Mouse (Mus musculus) C2C12 (cell line): ENCODE measurements around the gene Gm21985. TPM values are rescaled to one million over a fixed set of nuclear protein-coding genes. Genes with fewer than 3 reads are reported as not detected.

Experiments used
- H3K27me3 ChIP-seq: one replicate; pipeline ENCODE4 v1.6.1; 2011; ENCODE audit not compliant: control insufficient read depth, insufficient read depth, insufficient read length
- H3K36me3 ChIP-seq: one replicate; pipeline ENCODE4 v1.6.1; 2011; ENCODE audit not compliant: control insufficient read depth, insufficient read depth
- H3K4me3 ChIP-seq: one replicate; pipeline ENCODE4 v1.5.1; 2011; ENCODE audit warnings: mild to moderate bottlenecking, control low read depth; ENCODE audit not compliant: poor library complexity, insufficient read depth, severe bottlenecking
- H3K79me2 ChIP-seq: one replicate; pipeline ENCODE4 v1.6.1; 2011; ENCODE audit not compliant: control insufficient read depth, insufficient read depth
- H3K79me3 ChIP-seq: one replicate; pipeline ENCODE4 v1.6.1; 2011; ENCODE audit warnings: low read depth, control low read depth
- H3ac ChIP-seq: one replicate; pipeline ENCODE3; 2011; ENCODE audit warnings: low read depth; ENCODE audit not compliant: control insufficient read depth, insufficient read length
- CEBPB ChIP-seq: IDR thresholded peaks from one replicate; pipeline ENCODE4 v1.6.1; 2011; ENCODE audit warnings: low read depth, mild to moderate bottlenecking, control low read depth, moderate library complexity
- CTCF ChIP-seq: IDR thresholded peaks from one replicate; pipeline ENCODE4 v1.5.1; 2011; ENCODE audit not compliant: control insufficient read depth, insufficient read depth, insufficient read length
- FOSL1 ChIP-seq: IDR thresholded peaks from one replicate; pipeline ENCODE4 v1.8.0; 2011; ENCODE audit warnings: mild to moderate bottlenecking, low read length; ENCODE audit not compliant: poor library complexity, insufficient read depth, severe bottlenecking
- MAX ChIP-seq: IDR thresholded peaks from one replicate; pipeline ENCODE4 v1.6.1; 2011; ENCODE audit warnings: mild to moderate bottlenecking, control low read depth
- MYOD1 ChIP-seq: IDR thresholded peaks from one replicate; pipeline ENCODE4 v1.6.1; 2011; ENCODE audit warnings: low read depth; ENCODE audit not compliant: control insufficient read depth, insufficient read length
- MYOG ChIP-seq: IDR thresholded peaks from one replicate; pipeline ENCODE4 v1.6.1; 2011; ENCODE audit not compliant: control insufficient read depth, insufficient read length; ENCODE audit errors: extremely low read depth
- USF1 ChIP-seq: IDR thresholded peaks from one replicate; pipeline ENCODE4 v1.6.1; 2011; ENCODE audit warnings: low read depth, mild to moderate bottlenecking, control low read depth, moderate library complexity
- polyA plus RNA-seq: library from polyadenylated mRNA; unstranded; fragments of >200 nt; fragmentation: generic; extraction: Trizol; gene quantifications from one replicate; pipeline ENCODE4 v1.2.1, GENCODE M21; 2012; ENCODE audit warnings: missing spikeins

Gm21985 gene
- polyA plus RNA-seq, 1 experiment: not detected

- no peak overlapping the region for H3K4me3 ChIP-seq
- peaks cover 16% of the 10 kb centered on the region for H3K36me3 ChIP-seq
- no peaks in the 10 kb centered on the region for H3K79me3 ChIP-seq
- TF ChIP-seq MAX (no peak), MYOD1 (no peak), FOSL1 (no peak), MYOG (no peak), USF1 (no peak), CTCF (no peak), CEBPB (no peak)
- no peak overlapping the region for H3ac ChIP-seq
- no peaks in the 10 kb centered on the region for H3K27me3 ChIP-seq
- no peaks in the 10 kb centered on the region for H3K79me2 ChIP-seq
Measured at GRCm38 (mm10) chr2:112341117-112341516, 75.0 kb downstream of the Gm21985 start.

DNA sequence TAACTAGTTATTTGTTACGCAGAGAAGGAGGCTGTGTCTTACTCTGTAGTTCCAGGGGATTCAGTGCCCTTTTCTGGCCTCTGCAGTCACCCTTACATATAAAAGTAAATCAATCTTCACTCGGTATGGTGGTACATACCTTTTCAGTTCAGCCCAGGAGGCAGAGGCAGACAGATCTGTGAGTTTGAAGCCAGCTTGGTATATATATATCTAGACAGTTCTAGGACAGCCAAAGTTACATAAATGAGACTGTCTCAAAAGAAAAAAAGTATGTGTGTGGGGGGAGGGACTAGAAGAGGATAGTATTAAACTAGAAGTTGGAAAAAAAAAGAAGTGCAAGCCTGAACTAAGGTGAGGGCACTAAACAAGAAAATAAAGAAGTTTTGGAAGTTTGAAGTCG is 82.1 kb downstream of the Gm21985 start:
- no peaks in the 10 kb centered on the region for H3K79me2 ChIP-seq
- no peaks in the 10 kb centered on the region for H3K27me3 ChIP-seq
- no peaks in the 10 kb centered on the region for H3K79me3 ChIP-seq
- no peak overlapping the region for H3ac ChIP-seq
- TF ChIP-seq MYOD1: no peak
- no peak for TF ChIP-seq USF1
- no peak for TF ChIP-seq MAX
- TF ChIP-seq FOSL1: no peak
- no peaks in the 10 kb centered on the region for H3K36me3 ChIP-seq
- H3K4me3 ChIP-seq: no peak overlapping the region

DNA sequence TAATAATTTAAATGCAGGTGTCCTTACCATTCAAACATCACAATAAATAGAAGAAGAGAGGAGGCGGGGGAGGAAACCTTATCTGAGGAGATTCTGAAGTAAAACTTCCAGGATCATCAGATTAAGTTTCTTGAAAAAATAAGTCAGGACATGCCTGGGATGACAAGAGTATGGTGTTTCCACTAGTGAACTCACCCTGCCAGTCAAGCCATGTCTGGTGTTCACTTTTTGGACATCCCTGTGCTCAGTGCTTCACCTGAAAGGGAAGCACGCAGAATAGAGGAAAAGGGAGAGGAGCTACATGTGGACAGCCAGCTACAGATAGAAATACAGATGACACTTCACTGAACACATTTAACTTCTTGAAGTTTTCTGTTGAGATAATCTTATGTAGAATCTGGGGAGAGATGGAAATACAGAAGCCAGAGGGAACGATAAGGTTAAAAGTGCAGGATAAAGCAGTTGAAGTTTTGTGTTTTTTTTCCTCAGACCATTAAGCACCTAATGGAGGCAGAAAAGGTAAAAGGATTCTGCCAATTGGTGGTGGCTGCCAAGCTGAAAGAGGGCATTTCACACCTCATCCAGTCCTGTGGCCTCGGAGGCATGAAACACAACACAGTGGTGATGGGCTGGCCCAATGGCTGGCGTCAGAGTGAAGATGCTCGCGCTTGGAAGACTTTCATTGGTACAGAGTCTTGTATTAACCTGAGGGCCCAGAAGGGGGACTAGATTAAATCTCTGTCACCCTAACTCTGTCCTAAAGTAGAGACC is 87.8 kb downstream of the Gm21985 start:
- H3K79me3 ChIP-seq: no peaks in the 10 kb centered on the region
- peaks cover 11% of the 10 kb centered on the region for H3K36me3 ChIP-seq
- H3K4me3 ChIP-seq: no peak overlapping the region
- no peaks in the 10 kb centered on the region for H3K27me3 ChIP-seq
- no peaks in the 10 kb centered on the region for H3K79me2 ChIP-seq
- TF ChIP-seq CEBPB (no peak), FOSL1 (no peak), MYOG (no peak), USF1 (no peak), CTCF (no peak), MYOD1 (no peak), MAX (no peak)
- H3ac ChIP-seq: no peak overlapping the region

DNA sequence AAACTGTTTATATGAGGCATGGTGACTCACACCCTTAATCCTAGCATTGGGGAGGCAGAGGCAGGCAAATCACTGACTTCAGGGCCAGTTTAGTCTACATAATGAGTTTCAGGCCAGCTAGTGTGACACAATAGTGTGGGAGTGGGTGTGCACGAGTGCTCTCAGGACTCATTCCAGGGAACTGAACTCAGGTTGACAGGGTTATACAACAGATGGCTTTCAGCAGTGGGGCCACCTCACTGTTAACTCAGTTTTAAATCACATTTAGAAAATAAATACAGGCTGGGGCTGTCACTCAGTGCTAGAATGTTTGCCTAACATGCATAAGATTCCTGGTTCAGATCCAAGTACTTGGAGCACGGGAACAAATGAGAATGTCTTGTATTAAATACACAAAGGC is 93.5 kb downstream of the Gm21985 start:
- peaks cover 4% of the 10 kb centered on the region for H3K79me2 ChIP-seq
- H3K79me3 ChIP-seq: no peaks in the 10 kb centered on the region
- no peak overlapping the region for H3ac ChIP-seq
- H3K27me3 ChIP-seq: no peaks in the 10 kb centered on the region
- H3K36me3 ChIP-seq: peaks cover 50% of the 10 kb centered on the region
- TF ChIP-seq CEBPB (no peak), MYOD1 (peak; percentile 61), CTCF (no peak), USF1 (no peak)
- no peak overlapping the region for H3K4me3 ChIP-seq

DNA sequence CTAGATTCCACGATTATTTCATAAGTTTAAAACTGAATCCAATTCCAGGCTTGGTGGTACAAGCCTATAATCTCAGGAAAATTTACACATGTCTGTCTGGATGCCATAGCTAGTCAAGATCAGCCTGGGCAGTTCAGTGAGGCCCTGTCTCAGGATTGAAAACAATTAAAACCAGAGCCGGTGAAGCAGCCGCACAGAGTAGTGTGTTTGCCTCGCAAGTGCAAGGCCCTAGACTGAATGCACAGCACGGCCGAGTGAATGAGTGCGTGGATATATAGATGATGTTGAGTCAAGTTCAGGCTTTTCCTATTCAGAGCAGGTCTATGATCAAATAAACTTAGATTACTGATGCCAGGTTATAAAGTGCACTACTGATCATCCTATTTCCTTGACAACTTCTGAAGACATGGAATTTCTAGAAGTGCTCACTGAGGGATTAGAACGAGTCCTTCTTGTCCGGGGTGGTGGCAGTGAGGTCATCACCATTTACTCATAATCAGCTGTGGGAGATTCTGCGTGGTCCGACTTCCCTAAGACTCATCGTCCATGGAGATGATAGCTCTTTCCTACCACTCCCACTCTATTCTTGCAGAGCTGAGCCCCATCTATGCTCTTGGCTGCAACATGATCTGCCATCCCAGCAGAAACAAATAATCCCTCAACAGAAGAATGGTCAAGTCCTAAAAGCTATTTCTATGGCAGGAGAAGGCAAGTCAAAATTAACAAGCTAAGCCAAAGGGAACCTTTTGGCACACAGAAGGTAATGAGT is 94.1 kb downstream of the Gm21985 start:
- no peaks in the 10 kb centered on the region for H3K27me3 ChIP-seq
- H3K79me3 ChIP-seq: no peaks in the 10 kb centered on the region
- H3ac ChIP-seq: no peak overlapping the region
- H3K79me2 ChIP-seq: peaks cover 10% of the 10 kb centered on the region
- TF ChIP-seq FOSL1: no peak
- no peak for TF ChIP-seq MYOD1
- TF ChIP-seq USF1: no peak
- TF ChIP-seq MAX: no peak
- TF ChIP-seq CEBPB: no peak
- TF ChIP-seq CTCF: no peak
- no peak for TF ChIP-seq MYOG
- H3K4me3 ChIP-seq: no peak overlapping the region
- peaks cover 50% of the 10 kb centered on the region for H3K36me3 ChIP-seq

- no peak overlapping the region for H3ac ChIP-seq
- peaks cover 1% of the 10 kb centered on the region for H3K79me3 ChIP-seq
- H3K4me3 ChIP-seq: no peak overlapping the region
- peaks cover 16% of the 10 kb centered on the region for H3K79me2 ChIP-seq
- H3K27me3 ChIP-seq: no peaks in the 10 kb centered on the region
- no peak for TF ChIP-seq MYOD1
- TF ChIP-seq CEBPB: no peak
- no peak for TF ChIP-seq USF1
- H3K36me3 ChIP-seq: peaks cover 50% of the 10 kb centered on the region
Measured at GRCm38 (mm10) chr2:112360781-112361169, 94.7 kb downstream of the Gm21985 start.
